Mouse (Mus musculus) embryonic facial prominence, embryonic 13.5 days (tissue): ENCODE measurements around the gene Hoxb1. TPM values are rescaled to one million over a fixed set of nuclear protein-coding genes. Genes with fewer than 3 reads are reported as not detected.
A peak's percentile ranks its signal among the peaks of the same experiment; 100 is the strongest.

Experiments used
- ATAC-seq: fragments of 200-750 bp; cut with Nextera tagmentation; 2 replicates; pipeline ENCODE4 v1.8.0; 2017; ENCODE audit warnings: low read depth; ENCODE audit not compliant: insufficient number of reproducible peaks, insufficient read depth, low FRiP score, low TSS enrichment
- H3K27ac ChIP-seq: fragments of 300-500 bp; sonication (generic); 2 replicates; pipeline ENCODE4 v1.5.1; 2015; ENCODE audit warnings: moderate library complexity, mild to moderate bottlenecking, inconsistent platforms
- H3K27me3 ChIP-seq: fragments of 300-500 bp; sonication (generic); 2 replicates; pipeline ENCODE4 v1.6.1; 2015; ENCODE audit warnings: mild to moderate bottlenecking, inconsistent platforms
- H3K36me3 ChIP-seq: fragments of 300-500 bp; sonication (generic); 2 replicates; pipeline ENCODE4 v1.6.1; 2015; ENCODE audit warnings: mild to moderate bottlenecking, inconsistent platforms
- H3K4me1 ChIP-seq: fragments of 300-500 bp; sonication (generic); 2 replicates; pipeline ENCODE4 v1.6.1; 2015; ENCODE audit warnings: inconsistent platforms
- H3K4me2 ChIP-seq: fragments of 300-500 bp; sonication (generic); 2 replicates; pipeline ENCODE4 v1.6.1; 2015; ENCODE audit warnings: moderate library complexity, mild to moderate bottlenecking, inconsistent platforms
- H3K4me3 ChIP-seq: fragments of 300-500 bp; sonication (generic); 2 replicates; pipeline ENCODE4 v1.5.1; 2015; ENCODE audit warnings: mild to moderate bottlenecking, inconsistent platforms
- H3K9ac ChIP-seq: fragments of 300-500 bp; sonication (generic); 2 replicates; pipeline ENCODE4 v1.6.1; 2015; ENCODE audit warnings: mild to moderate bottlenecking, inconsistent platforms
- H3K9me3 ChIP-seq: fragments of 300-500 bp; sonication (generic); 2 replicates; pipeline ENCODE4 v1.6.1; 2016; ENCODE audit warnings: inconsistent platforms
- WGBS: fragments of 180-500 bp; shearing (Covaris S2); methylation state at CpG from one replicate; pipeline ENCODE4 v1.1.7; 2015; ENCODE audit warnings: mixed read lengths; 5-methylcytosine and 5-hydroxymethylcytosine counted together
- polyA plus RNA-seq: library from polyadenylated mRNA; unstranded; fragments of >200 nt; fragmentation: Nextera tagmentation; extraction: Ambion mirVana; gene quantifications from 2 replicates; pipeline ENCODE4 v1.2.1, GENCODE M21; 2015

Hoxb1 gene
- polyA plus RNA-seq, 1 experiment from 2014 or later = not detected

DNA sequence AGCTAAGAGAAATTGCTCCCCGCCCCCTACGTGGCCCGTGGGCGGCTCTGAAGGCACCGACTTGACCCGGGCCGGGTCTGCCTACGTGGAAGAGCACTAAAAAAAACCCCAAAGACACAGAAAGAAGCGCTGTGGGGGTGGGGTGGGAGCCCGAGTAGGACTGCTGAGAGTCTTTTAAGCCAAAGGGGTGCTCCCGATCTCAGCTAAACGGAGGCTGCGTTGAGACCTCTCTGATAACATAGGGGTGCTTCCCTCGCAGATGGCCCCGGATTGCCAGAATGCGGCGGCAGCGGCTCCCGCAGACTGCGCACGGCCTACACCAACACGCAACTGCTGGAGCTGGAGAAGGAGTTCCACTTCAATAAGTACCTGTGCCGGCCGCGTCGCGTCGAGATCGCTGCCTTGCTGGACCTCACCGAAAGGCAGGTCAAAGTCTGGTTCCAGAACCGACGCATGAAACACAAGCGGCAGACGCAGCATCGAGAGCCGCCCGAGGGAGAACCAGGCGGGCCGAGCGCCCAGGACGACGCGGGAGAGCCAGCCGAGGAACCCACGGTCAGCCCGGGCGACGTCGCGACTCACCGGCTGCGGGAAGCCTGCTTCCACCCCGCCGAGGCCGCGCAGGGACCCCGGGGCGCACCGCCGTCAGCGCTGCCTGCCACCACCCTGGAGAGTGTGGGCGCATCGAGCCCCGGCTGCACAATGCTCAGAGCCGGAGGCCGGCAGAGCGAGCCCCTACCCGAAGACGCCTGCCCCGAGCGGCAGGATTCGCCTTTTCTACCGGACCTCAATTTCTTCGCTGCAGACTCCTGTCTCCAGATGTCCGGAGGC lies 12.6 kb upstream of the Hoxb1 start:
- peaks cover 96% of the 10 kb centered on the region for H3K27me3 ChIP-seq
- peak overlapping the region; percentile 23 for H3K4me3 ChIP-seq
- WGBS = under 1% methylated on average over 75 of the region's 75 CpGs
- no peaks in the 10 kb centered on the region for H3K9me3 ChIP-seq
- H3K4me1 ChIP-seq = peaks cover 11% of the 10 kb centered on the region; the same call in 1 of the 2 replicates
- H3K4me2 ChIP-seq = no peak overlapping the region
- no peaks in the 10 kb centered on the region for H3K36me3 ChIP-seq
- no peak overlapping the region for H3K9ac ChIP-seq
- ATAC-seq = no peak
- no peak overlapping the region for H3K27ac ChIP-seq

DNA sequence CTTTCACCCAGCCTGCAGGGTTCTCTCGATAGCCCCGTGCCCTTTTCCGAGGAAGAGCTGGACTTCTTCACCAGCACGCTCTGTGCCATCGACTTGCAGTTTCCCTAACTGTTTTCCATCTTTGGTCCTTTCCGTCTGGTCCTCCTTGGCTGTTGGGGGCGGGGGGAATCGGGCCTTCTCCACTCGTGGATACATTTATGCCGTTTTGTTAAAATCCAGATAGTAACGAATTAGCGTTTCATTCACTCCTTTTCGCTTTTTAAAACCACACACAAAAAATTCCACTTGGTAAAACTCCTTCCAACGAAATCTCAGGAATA lies 12.1 kb upstream of the Hoxb1 start:
- H3K4me1 ChIP-seq = peaks cover 11% of the 10 kb centered on the region; the same call in 1 of the 2 replicates
- H3K36me3 ChIP-seq = no peaks in the 10 kb centered on the region
- H3K27ac ChIP-seq = no peak overlapping the region
- under 1% methylated on average over 14 of the region's 14 CpGs for WGBS
- ATAC-seq = no peak
- no peak overlapping the region for H3K4me2 ChIP-seq
- no peak overlapping the region for H3K9ac ChIP-seq
- H3K27me3 ChIP-seq = peaks cover 96% of the 10 kb centered on the region
- peak overlapping the region; percentile 23; the same call in 1 of the 2 replicates for H3K4me3 ChIP-seq
- H3K9me3 ChIP-seq = no peaks in the 10 kb centered on the region

DNA sequence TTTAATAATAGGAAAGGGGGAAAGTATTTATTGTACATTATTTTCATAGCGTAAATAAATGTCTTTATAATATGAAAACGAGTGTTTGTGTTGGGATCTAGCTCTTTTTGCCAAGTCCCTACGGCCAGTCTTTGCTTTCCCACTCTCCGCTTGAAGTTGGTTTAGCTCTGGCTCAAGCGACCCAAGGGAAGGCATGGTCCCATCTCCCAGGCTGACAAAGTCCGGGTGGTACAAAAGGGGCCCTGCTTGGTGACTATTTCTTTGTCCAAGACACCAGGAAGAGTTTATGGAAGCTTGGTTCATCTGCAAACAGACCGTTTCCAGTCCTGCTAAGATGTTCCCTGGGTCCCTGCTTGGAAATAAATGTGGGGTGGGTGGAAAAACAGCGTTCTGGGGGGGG lies 11.6 kb upstream of the Hoxb1 start:
- H3K9me3 ChIP-seq = no peaks in the 10 kb centered on the region
- peak overlapping the region; percentile 49; the same call in 1 of the 2 replicates for H3K4me2 ChIP-seq
- H3K27me3 ChIP-seq = peaks cover 96% of the 10 kb centered on the region
- H3K4me3 ChIP-seq = no peak overlapping the region
- no peak for ATAC-seq
- H3K27ac ChIP-seq = no peak overlapping the region
- H3K36me3 ChIP-seq = no peaks in the 10 kb centered on the region
- WGBS = 7% methylated on average over 8 of the region's 8 CpGs
- H3K9ac ChIP-seq = no peak overlapping the region
- H3K4me1 ChIP-seq = peaks cover 11% of the 10 kb centered on the region; the same call in 1 of the 2 replicates

DNA sequence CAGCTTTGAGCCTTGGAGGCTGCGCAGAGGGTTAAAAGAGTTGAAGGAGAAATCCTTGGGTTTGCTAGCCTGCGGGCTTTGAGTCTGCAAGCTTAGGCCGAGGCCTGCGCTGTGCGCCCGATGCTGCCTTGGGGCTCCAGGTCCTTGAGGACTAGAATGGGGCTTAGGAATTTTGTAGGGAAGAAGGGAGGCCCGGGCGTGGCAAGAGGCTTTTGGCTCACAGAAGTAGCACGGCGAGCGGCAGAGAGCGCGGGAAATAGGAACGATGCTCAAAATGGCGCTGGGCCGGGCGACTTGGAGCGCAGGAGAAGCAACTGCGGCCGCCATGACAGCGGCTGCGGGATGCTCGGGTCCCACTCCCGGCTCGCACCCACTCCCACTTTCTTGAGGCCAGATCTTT lies 11.2 kb upstream of the Hoxb1 start:
- peak overlapping the region; percentile 27 for H3K4me3 ChIP-seq
- H3K27me3 ChIP-seq = peaks cover 95% of the 10 kb centered on the region
- H3K4me2 ChIP-seq = peak overlapping the region; percentile 49
- peaks cover 11% of the 10 kb centered on the region; the same call in 1 of the 2 replicates for H3K4me1 ChIP-seq
- peak overlapping the region; percentile 27; the same call in 1 of the 2 replicates for H3K9ac ChIP-seq
- no peaks in the 10 kb centered on the region for H3K9me3 ChIP-seq
- H3K27ac ChIP-seq = no peak overlapping the region
- WGBS = under 1% methylated on average over 25 of the region's 25 CpGs
- no peak for ATAC-seq
- H3K36me3 ChIP-seq = no peaks in the 10 kb centered on the region

DNA sequence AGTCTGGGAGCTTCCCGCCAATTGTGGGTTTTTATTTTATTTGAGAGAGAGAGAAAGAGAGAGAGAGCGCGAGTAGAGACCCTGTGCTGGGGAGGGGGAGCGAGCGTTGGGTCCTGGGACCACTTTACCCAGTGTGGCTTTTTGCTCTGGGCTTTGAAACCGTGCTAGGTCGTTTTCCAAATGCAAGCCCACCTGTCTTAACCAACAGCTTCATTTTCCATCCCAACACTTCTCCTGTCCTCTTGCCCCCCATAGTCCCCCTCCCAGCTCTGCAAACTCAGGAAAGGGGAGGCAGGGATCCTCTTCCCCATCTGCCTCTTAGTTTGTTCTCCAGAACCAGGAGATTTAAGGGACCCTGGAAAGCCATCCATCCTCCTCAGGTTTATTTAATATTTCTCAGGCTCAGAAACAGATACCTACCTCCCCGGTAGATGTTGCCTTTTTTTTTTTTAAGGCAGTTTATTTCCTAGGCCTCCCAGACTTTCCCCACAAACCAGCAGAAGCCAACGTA lies 10.7 kb upstream of the Hoxb1 start:
- H3K4me1 ChIP-seq = peaks cover 11% of the 10 kb centered on the region; the same call in 1 of the 2 replicates
- peaks cover 95% of the 10 kb centered on the region for H3K27me3 ChIP-seq
- no peaks in the 10 kb centered on the region for H3K9me3 ChIP-seq
- 0 out of 2 replicates have a peak overlapping the region, but pooled peaks have one; percentile 27 for H3K9ac ChIP-seq
- H3K36me3 ChIP-seq = no peaks in the 10 kb centered on the region
- peak overlapping the region; percentile 49 for H3K4me2 ChIP-seq
- WGBS = 2% methylated on average over 9 of the region's 9 CpGs
- H3K27ac ChIP-seq = no peak overlapping the region
- no peak for ATAC-seq
- peak overlapping the region; percentile 27; the same call in 1 of the 2 replicates for H3K4me3 ChIP-seq

DNA sequence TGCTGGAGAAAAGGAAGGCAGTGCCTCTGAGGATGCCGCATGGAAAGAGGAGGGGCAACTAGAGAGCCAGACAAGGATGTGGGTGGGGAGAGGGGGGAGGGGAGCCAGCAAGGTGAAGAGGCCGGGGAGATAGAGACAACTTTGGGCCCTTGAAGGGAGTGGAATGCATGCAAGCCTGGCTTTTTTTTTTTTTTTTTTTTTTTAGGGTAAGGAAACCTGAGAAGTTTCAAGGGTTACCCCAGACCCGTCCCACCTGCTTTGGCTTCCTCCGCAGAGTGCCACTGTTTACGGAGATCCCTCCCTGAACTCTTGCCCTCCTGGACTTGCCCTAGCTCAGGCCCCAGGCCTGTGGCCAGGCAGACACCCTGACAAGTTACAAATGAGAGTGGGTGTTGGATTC lies 1.7 kb upstream of the Hoxb1 start:
- Histone ChIP-seq H3K27me3 (peaks cover 93% of the 10 kb centered on the region), H3K4me3 (no peak overlapping the region), H3K9me3 (no peaks in the 10 kb centered on the region), H3K4me2 (no peak overlapping the region), H3K36me3 (no peaks in the 10 kb centered on the region), H3K9ac (no peak overlapping the region), H3K27ac (no peak overlapping the region), H3K4me1 (no peaks in the 10 kb centered on the region)
- no peak for ATAC-seq
- WGBS = under 1% methylated on average over 5 of the region's 5 CpGs

DNA sequence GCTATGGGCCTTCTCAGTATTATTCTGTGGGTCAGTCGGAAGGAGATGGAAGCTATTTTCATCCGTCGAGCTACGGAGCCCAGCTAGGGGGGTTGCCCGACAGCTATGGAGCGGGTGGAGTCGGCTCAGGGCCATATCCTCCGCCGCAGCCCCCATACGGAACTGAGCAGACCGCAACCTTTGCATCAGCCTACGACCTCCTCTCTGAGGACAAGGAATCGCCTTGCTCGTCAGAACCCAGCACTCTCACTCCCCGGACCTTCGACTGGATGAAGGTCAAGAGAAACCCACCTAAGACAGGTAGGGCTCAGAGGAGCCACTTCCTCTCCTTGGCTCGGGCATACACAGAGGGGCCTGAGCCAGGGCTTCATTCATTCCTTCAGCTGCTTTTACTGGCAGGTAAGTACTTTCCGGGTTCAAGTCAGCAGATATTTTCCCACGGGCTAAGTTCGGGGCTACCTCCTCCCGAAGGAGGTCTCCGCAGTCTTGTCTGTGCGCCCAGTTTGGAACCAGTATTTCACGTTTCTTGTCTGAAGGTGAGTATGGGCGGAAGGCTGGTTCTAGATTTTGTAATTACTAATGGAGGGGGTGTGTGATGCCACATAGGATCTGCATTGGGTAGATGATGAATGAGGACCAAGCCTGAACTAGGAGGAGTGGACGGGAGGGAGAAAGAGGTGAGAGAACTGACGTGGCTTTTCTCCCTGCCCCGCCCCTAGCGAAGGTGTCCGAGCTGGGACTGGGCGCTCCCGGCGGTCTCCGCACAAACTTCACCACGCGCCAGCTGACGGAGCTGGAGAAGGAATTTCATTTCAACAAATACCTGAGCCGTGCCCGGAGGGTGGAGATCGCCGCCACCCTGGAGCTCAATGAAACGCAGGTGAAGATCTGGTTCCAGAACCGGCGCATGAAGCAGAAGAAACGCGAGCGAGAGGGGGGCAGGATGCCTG lies 815 bp downstream of the Hoxb1 start:
- WGBS = 1% methylated on average over 47 of the region's 47 CpGs
- H3K4me2 ChIP-seq = no peak overlapping the region
- no peak overlapping the region for H3K27ac ChIP-seq
- peaks cover 99% of the 10 kb centered on the region for H3K27me3 ChIP-seq
- H3K9ac ChIP-seq = no peak overlapping the region
- no peak for ATAC-seq
- H3K4me1 ChIP-seq = no peaks in the 10 kb centered on the region
- H3K36me3 ChIP-seq = no peaks in the 10 kb centered on the region
- no peaks in the 10 kb centered on the region for H3K9me3 ChIP-seq
- no peak overlapping the region for H3K4me3 ChIP-seq

DNA sequence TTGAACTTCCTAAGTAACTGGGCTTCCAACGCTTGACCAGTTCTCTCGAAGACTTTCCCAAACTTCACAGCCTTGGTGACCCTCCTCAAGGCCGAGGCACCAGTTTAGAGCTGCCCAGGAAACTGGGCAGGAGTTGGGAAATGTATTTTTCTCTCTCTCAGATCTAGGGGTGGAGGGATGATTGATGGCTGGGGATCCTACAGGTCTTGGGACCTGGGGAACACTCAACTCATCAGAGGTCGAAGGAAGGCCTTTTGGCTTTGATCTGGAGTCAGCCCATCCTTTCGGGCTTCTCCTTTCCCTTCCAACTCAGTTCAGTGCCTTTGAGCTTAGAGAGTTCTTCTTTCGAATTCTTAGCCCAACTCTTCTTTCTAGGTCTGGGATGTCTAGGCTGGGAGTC lies 1.6 kb downstream of the Hoxb1 start:
- no peak overlapping the region for H3K4me2 ChIP-seq
- peaks cover 99% of the 10 kb centered on the region for H3K27me3 ChIP-seq
- no peak overlapping the region for H3K9ac ChIP-seq
- no peaks in the 10 kb centered on the region for H3K4me1 ChIP-seq
- H3K27ac ChIP-seq = no peak overlapping the region
- H3K4me3 ChIP-seq = no peak overlapping the region
- no peaks in the 10 kb centered on the region for H3K36me3 ChIP-seq
- 11% methylated on average over 6 of the region's 6 CpGs for WGBS
- no peaks in the 10 kb centered on the region for H3K9me3 ChIP-seq
- no peak for ATAC-seq

DNA sequence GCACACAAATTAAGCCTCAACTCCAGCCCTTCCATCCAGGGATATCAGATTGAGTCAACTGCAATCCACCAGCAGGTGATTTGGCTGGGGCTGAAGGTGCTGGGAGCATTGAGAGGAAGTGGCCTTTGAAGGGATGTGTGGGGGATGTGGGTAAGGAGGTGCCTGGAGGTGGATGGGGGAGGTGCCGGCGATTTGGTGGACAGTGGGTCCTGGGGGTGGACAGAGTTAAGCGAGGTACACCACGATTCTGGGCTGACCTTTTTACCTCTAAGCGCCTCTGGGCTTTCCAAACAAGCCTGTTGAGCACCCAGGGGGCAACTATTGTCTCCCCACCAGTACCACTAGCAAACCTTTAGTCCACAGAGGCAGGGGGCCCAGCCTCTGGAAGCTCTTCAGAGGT lies 3.1 kb downstream of the Hoxb1 start:
- no peak overlapping the region for H3K27ac ChIP-seq
- no peaks in the 10 kb centered on the region for H3K4me1 ChIP-seq
- H3K4me3 ChIP-seq = no peak overlapping the region
- peaks cover 100% of the 10 kb centered on the region for H3K27me3 ChIP-seq
- no peak overlapping the region for H3K9ac ChIP-seq
- H3K4me2 ChIP-seq = no peak overlapping the region
- ATAC-seq = no peak
- no peaks in the 10 kb centered on the region for H3K9me3 ChIP-seq
- no peaks in the 10 kb centered on the region for H3K36me3 ChIP-seq
- 8% methylated on average over 5 of the region's 5 CpGs for WGBS

DNA sequence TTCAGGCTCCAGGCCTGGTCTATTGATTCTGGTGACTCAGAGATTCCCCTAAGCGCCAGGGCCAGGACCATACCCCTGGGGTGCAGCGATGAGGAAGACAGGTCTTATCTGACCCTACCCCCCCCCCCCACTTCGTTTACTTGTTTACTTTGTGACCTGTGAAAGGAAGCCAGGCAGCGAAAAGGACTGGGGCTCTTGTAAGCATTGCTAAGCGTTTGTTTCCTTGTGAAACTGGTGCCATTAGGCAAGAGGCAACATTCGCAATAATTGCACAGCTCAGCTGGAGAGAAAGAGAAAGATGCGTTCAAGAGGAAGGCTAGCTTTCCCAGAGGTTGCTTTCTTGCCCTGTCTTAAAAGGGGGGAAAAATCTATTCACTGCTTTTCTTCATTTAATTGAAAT lies 3.6 kb downstream of the Hoxb1 start:
- Histone ChIP-seq H3K27ac (no peak overlapping the region), H3K27me3 (peaks cover 100% of the 10 kb centered on the region), H3K4me2 (no peak overlapping the region), H3K4me1 (no peaks in the 10 kb centered on the region), H3K4me3 (no peak overlapping the region), H3K9me3 (no peaks in the 10 kb centered on the region), H3K9ac (no peak overlapping the region), H3K36me3 (no peaks in the 10 kb centered on the region)
- no peak for ATAC-seq
- WGBS = 4% methylated on average over 7 of the region's 7 CpGs

DNA sequence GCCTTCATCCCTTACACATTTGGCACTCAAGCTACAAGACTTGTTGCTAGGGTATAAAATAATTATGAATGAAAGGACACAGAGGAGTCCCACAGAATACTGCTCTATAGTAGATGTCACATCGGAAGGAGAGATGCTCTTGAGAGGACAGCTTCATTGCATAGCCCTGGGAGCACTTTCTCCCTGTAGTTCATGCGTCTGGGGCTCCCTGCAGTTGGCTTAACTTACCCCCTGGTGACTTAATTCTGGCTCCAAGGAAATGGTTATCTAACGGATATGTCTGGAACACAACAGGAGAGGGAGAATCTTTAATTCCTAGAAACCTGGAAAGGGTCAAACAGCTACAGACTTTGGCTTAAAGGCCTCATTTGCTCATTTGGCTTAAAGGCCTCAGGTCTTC lies 6.2 kb downstream of the Hoxb1 start:
- H3K9ac ChIP-seq = no peak overlapping the region
- no peaks in the 10 kb centered on the region for H3K36me3 ChIP-seq
- ATAC-seq = no peak
- WGBS = 12% methylated on average over 3 of the region's 3 CpGs
- peaks cover 100% of the 10 kb centered on the region for H3K27me3 ChIP-seq
- H3K4me3 ChIP-seq = no peak overlapping the region
- no peak overlapping the region for H3K27ac ChIP-seq
- H3K4me2 ChIP-seq = no peak overlapping the region
- no peaks in the 10 kb centered on the region for H3K9me3 ChIP-seq
- no peaks in the 10 kb centered on the region for H3K4me1 ChIP-seq
